Mouse (Mus musculus): Measurements from ENCODE around the gene Eri3.
A peak's percentile ranks its signal among the peaks of the same experiment; 100 is the strongest.

GRCm38 (mm10) chr4:117550140-117550851, at the start of gene Eri3:
- TF ChIP-seq CTCF (IDR thresholded peaks at IDR 0.05; ENCODE audit: insufficient read depth, low read depth, low read length) (no peak), POLR2A (IDR thresholded peaks at IDR 0.05; ENCODE audit: insufficient read depth, low read depth, low read length) (peak; percentile 32; the same call in 1 of the 2 replicates)
